Mouse (Mus musculus) megakaryocyte, embryonic 14.5 days (primary cell): ENCODE measurements around the gene Adam12.

Source experiments
- FLI1 ChIP-seq: IDR thresholded peaks from 2 replicates; pipeline ENCODE4 v1.6.1; 2012; ENCODE audit warnings: low read length, inconsistent platforms, mixed read lengths
- GATA1 ChIP-seq: IDR thresholded peaks from 3 replicates; pipeline ENCODE4 v1.6.1; 2012; ENCODE audit warnings: mixed read lengths, low read length, inconsistent platforms, borderline replicate concordance

DNA sequence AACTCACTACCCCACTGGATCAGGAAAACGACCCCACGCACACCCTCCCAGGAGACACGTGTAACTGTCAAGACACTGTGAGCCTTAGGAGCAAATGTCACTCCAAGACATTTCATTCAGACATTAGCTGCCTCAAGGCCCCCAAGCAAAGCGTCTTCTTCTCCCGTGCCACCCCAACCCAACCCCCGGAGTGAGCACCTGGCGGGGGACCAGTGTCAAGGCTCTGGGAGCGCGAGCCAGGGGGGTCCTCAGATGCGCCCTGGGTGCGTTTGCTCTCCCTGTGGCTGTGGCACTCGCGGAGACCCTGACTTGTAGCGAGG is 7.6 kb downstream of the Adam12 start:
- TF ChIP-seq GATA1 (no peak), FLI1 (no peak)
